Mouse (Mus musculus) urinary bladder, postnatal 36 days (tissue): ENCODE measurements at regions not wholly inside any gene's neighbourhood (a gene's known extent, or its start where the extent isn't known, plus 50 kb on each side); places are given as distances from the start of the nearest gene placed in this dataset.

Source experiments
- DNase-seq, 2 experiments: peaks; one replicate each; pipeline ENCODE4 v3.0.0; 2022; ENCODE audit warnings: low spot score in 2 of 2, mixed read lengths in 1 of 2

DNA sequence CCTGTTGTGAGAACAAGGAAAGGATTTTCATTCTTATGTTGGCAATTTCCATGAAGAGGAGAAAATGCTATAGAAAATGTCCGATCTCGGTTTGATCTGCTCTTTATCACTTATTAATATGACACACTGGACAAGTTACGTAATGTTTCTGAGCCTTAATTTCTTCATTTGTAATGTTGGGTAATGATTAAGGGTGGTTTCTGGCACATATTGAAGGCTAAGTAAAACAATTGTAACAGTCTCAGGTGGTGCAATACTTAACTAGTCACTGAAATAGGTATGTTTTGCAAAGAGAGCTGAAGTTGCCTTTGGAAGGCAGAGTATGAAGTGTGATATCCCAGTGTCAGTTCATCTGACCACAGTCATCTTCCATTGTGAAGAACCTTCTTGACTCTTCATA lies 1427.2 kb upstream of the A1bg start:
- no peak for DNase-seq

DNA sequence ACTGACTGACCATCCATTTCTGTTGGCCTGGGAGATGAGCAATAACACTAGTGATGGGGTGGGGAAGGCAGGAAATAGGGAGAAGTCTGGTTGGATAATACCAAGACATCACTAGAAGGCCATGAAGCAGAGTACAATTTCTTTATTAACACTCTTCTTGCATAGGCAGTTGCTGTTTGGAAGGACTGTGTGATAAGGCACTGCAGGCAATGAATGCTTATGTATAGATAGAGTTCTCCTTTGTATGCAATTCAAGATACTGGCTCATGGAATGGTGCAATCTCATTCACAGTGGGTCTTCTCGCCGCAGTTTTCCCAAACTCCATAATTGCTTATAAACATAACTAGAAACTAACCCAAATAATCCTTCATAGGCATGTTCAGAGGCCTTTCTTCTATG lies 1426.1 kb upstream of the A1bg start:
- DNase-seq = no peak

GRCm38 (mm10) chr15:62347697-62348096 lies 1424.9 kb upstream of the A1bg start:
- no peak for DNase-seq

GRCm38 (mm10) chr15:62345893-62346292 lies 1423.1 kb upstream of the A1bg start:
- no peak for DNase-seq

DNA sequence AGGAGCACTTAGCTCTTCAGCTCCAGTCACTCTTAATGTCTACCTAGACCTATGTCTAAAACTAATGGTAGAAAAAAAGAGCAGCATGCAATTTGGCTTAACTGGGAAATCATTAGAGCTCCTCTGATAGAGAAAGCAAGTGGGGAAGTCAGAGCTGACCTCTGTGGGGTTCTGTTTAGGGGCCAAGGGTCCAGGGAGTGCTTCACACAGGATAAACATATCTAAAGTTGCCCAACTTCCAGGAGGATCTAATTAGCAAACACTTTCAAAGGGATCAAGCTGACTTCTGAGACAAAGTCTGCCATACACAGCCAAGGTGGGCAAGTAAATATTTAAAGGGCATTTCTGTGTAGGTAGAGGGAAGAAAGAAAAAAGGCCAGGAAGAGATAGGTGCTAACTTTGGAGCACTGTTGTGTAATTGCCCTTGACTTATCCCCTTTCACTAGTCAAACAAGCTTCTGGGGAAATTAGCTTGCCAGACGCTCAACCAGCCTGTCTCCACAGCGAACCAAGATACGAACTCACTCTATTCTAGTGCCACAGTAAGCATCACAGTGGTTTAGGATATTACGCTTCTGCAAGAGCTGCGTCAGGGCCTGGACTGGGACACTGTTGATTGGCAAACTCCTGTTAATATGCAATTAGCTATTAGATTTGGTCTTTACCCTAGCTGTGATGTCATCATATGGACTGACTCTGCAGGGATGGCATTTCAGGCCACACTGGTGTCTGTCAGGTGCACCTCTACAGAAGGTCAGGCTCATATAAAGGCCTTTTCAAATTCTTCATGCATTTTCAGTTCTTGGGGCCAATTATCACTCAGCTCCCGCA lies 1413.9 kb upstream of the A1bg start:
- no peak for DNase-seq

GRCm38 (mm10) chr15:62334256-62335009 lies 1411.6 kb upstream of the A1bg start:
- DNase-seq = no peak

GRCm38 (mm10) chr15:62332129-62332528 lies 1409.3 kb upstream of the A1bg start:
- no peak for DNase-seq

DNA sequence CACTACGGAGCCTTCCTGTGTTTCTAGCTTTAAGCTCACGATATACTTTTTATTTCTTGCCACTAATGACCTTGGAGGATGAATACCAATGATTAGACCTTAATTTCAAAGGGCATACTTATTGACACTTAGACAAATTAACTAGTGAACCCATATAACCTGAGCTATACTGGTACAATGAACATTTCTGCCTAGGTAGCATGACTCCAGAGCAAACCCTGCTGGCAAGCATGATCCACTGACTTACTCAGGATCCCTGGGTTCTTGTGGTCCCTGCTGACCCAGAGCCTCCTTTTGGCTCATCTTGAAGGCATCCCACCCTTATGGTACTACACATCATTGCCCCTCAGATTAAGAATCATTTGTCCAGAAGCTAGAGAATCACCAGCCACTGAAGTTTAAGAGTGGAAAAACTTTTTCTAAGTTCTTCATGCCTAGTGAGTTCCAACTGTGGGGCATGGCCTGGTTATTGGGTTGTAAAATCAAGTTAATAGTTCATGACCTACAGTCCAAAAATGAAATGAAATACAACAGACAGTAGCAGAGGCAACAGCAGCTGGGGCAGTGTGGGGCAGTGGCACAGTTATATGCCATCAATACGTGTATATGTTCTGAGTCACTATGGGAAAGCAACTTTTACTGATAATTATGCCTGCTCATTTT lies 1408.5 kb upstream of the A1bg start:
- no peak for DNase-seq

DNA sequence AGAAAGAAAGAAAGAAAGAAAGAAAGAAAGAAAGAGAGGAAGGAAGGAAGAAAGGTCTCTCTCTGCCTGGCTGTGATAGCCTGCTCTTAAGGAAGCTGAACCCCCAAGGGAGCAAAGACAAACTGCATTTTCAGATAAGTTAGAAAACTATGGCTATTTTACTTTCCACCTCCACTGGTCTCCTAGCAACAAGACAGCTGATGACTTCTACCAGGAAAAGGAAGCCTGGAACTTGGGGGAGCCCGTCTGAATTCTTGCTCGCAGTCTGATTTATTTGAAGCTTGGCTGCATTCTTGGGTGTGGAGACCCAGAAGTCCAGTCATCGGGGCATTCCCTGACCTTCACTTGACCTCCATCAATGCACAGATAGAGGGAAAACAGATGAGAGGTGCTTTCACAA lies 1406.1 kb upstream of the A1bg start:
- no peak for DNase-seq

- peak; percentile 18 to 35 for DNase-seq
Measured at GRCm38 (mm10) chr15:62328305-62328881, 1405.6 kb upstream of the A1bg start.

DNA sequence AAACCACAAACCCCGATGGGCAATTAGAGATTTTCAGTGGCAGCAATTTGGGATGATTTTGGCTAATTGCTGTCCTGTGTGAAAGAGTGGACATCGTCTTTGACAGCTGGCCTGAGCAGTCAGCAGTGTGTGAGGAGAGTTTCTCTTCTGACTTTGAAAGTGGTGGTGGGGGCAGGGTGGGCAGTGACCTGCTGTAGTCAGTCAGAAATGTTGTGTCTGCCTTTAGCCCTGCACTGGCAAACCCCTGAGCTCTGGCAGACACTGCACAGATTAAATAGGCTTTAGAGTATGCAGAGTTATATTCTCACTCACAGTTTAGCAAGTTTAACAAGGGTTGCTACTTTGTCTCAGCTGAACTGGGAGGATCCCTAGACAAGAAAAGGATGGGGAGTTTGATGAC lies 1404.7 kb upstream of the A1bg start:
- DNase-seq = no peak

GRCm38 (mm10) chr15:62326524-62326923 lies 1403.7 kb upstream of the A1bg start:
- DNase-seq = no peak

DNA sequence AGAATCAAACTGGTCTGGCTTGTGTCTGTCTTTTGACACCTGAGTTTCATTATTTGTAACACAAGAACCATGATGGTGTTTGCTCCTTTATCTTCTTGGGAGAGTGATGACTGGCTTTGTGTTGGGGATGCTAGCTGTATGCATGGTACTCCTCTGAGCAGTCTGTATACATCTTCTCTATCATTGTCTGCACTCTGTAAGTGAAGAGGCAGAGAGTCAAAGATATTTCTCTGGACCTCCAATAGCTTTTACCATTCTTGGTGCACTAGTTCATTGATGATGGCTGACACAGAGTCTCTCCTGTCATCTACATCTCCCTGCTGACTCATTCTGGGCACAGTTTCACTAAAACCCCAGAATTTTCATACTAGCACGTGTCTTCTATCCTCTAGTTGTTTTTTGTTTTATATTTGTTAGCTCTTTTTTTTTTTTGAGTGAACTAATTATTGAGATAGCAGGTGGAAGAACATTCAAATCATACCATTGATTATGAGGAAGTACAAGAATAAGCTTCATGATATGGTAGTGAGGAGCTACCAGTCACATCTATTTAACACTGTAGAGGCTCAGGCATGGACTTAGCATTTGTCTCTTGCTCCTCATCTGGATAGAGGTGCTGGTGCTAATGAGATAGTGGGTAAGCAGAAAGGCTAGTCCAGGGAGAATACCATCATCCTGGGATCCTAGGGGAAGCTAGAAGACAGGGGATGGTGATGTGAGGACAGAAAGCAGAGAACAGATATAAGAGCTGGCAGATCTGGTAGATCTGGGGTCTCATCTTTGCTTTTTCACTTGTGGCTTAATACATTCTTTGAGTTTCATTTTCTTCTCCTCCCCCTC lies 1402.9 kb upstream of the A1bg start:
- no peak for DNase-seq

- DNase-seq = no peak
Measured at GRCm38 (mm10) chr15:62320966-62321365, 1398.2 kb upstream of the A1bg start.

DNA sequence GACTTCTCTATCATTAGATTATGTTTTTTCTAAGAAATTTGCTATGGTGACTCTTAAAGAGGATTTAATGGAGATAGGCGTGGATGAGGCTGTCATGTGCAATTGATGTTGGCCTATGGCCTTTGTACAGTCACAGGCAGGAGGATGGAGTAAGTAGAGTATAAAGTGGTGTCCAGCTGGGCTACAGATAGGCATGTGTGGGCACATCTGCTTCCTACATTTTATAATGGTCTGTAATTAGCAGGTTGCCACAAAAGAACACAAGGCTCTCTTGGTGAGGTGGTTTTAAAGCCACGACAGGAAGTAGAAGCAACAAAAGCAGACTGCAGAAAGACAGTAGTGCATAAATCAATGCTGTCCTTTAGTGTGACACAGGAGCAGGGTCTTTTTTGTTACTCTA lies 1391.6 kb upstream of the A1bg start:
- no peak for DNase-seq

- peak in 1 of 2 experiments; percentile 7 for DNase-seq
Measured at GRCm38 (mm10) chr15:62302233-62302632, 1379.4 kb upstream of the A1bg start.

DNA sequence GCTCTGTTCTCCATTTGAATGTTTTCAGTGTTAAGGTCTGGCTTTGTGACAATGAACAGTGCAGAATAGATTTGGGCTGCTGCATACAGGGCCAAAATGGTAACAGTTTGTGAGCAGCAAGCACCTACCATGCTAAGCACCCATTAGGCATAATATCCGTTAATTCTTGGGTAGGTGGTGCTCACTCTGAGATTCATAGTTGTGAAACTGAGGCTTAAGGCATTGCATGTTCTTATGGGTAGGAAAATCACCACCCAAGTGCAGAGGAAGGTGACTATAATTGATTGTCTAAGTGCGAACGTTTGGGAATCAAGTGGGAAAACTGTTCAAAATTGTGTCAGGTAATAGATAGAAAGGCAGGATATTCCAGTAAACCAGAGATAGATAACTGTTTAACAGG lies 1378.8 kb upstream of the A1bg start:
- no peak for DNase-seq

GRCm38 (mm10) chr15:62297138-62297537 lies 1374.3 kb upstream of the A1bg start:
- DNase-seq = no peak

GRCm38 (mm10) chr15:62295233-62295927 lies 1372.6 kb upstream of the A1bg start:
- peak; percentile 56 to 77 for DNase-seq

DNA sequence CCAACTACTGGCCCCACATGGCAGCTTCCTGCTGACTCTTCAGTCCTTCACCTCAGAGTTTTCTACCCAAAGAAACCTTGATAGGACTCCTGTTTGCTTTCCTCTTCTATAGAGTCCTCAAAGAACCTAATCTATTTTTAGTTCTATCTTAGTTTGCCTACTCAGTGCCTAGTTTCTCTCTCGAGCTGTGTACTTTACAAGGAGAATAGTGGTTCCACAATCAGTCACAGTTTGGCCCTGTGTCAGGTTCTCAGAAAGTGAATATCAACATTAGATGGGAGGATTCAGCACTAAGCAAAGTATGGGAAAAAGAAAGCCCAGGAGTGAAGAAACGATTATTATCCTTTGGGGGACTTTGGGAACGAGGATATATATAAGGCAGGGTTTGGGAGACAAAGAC lies 1372.0 kb upstream of the A1bg start:
- no peak for DNase-seq

- DNase-seq = no peak
Measured at GRCm38 (mm10) chr15:62292876-62293275, 1370.1 kb upstream of the A1bg start.
